Mouse (Mus musculus) testis, adult 2 months (tissue): Measurements from ENCODE around the gene Flvcr2.

Source experiments
- CTCF ChIP-seq: fragments of 200-500 bp; IDR thresholded peaks from 2 replicates; pipeline ENCODE4 v1.5.1; 2012; ENCODE audit warnings: low read depth, mild to moderate bottlenecking, inconsistent platforms, low read length, moderate library complexity; ENCODE audit not compliant: control insufficient read depth, insufficient read depth, insufficient replicate concordance
- POLR2A ChIP-seq: fragments of 200-500 bp; IDR thresholded peaks from 2 replicates; pipeline ENCODE4 v1.6.1; 2012; ENCODE audit warnings: low read depth, mild to moderate bottlenecking, inconsistent platforms, low read length, moderate library complexity; ENCODE audit not compliant: control insufficient read depth

- TF ChIP-seq CTCF = no peak
- TF ChIP-seq POLR2A = no peak
Observed at GRCm38 (mm10) chr12:85859511-85860189, 113.3 kb downstream of the Flvcr2 start.
